Mouse (Mus musculus) CH12.LX (cell line): ENCODE results near the gene Gm17455.

ENCODE experiments used
- CTCF ChIP-seq, 2 experiments: IDR thresholded peaks in 1 of 2; conservative IDR thresholded peaks in 1 of 2; 2 replicates each; pipeline ENCODE4 v1.5.1; 2011 to 2012; ENCODE audit warnings: low read depth in 2 of 2, low read length in 2 of 2, improper control_type of control experiment in 1 of 2, inconsistent platforms in 1 of 2, mild to moderate bottlenecking in 1 of 2, moderate library complexity in 1 of 2
- EP300 ChIP-seq: IDR thresholded peaks from 2 replicates; pipeline ENCODE4 v1.6.1; 2011; ENCODE audit warnings: low read length, improper control_type of control experiment
- JUND ChIP-seq: conservative IDR thresholded peaks from 2 replicates; pipeline ENCODE4 v1.6.1; 2011; ENCODE audit warnings: low read depth, low read length, improper control_type of control experiment
- MAX ChIP-seq: IDR thresholded peaks from 2 replicates; pipeline ENCODE4 v1.6.1; 2011; ENCODE audit warnings: low read length, improper control_type of control experiment
- MAZ ChIP-seq: IDR thresholded peaks from 2 replicates; pipeline ENCODE4 v1.6.1; 2012; ENCODE audit warnings: low read depth, mild to moderate bottlenecking, inconsistent platforms, low read length, improper control_type of control experiment, moderate library complexity
- MEF2A ChIP-seq: IDR thresholded peaks from 2 replicates; pipeline ENCODE4 v1.6.1; 2014; ENCODE audit warnings: low read depth, mild to moderate bottlenecking, inconsistent platforms, low read length, improper control_type of control experiment, borderline replicate concordance
- NRF1 ChIP-seq: IDR thresholded peaks from 2 replicates; pipeline ENCODE4 v1.6.1; 2014; ENCODE audit warnings: low read depth, mild to moderate bottlenecking, inconsistent platforms, low read length, improper control_type of control experiment, moderate library complexity
- POLR2A ChIP-seq: IDR thresholded peaks from 2 replicates; pipeline ENCODE4 v1.6.1; 2011; ENCODE audit warnings: low read depth, mild to moderate bottlenecking, improper control_type of control experiment, low read length
- POLR2AphosphoS2 ChIP-seq: IDR thresholded peaks from 2 replicates; pipeline ENCODE4 v1.6.1; 2011; ENCODE audit warnings: low read depth, low read length, improper control_type of control experiment
- RAD21 ChIP-seq: IDR thresholded peaks from 2 replicates; pipeline ENCODE4 v1.6.1; 2011; ENCODE audit warnings: low read depth, mild to moderate bottlenecking, low read length, improper control_type of control experiment, moderate library complexity
- TBP ChIP-seq: conservative IDR thresholded peaks from 2 replicates; pipeline ENCODE4 v1.6.1; 2011; ENCODE audit warnings: low read depth, low read length, improper control_type of control experiment
- TCF12 ChIP-seq: IDR thresholded peaks from 2 replicates; pipeline ENCODE4 v1.6.1; 2014; ENCODE audit warnings: low read depth, mild to moderate bottlenecking, inconsistent platforms, low read length, improper control_type of control experiment
- USF1 ChIP-seq: IDR thresholded peaks from 2 replicates; pipeline ENCODE4 v1.6.1; 2014; ENCODE audit warnings: low read depth, mild to moderate bottlenecking, inconsistent platforms, low read length, improper control_type of control experiment
- ZKSCAN1 ChIP-seq: IDR thresholded peaks from 2 replicates; pipeline ENCODE4 v1.6.1; 2012; ENCODE audit warnings: low read depth, inconsistent platforms, low read length, improper control_type of control experiment, borderline replicate concordance

DNA sequence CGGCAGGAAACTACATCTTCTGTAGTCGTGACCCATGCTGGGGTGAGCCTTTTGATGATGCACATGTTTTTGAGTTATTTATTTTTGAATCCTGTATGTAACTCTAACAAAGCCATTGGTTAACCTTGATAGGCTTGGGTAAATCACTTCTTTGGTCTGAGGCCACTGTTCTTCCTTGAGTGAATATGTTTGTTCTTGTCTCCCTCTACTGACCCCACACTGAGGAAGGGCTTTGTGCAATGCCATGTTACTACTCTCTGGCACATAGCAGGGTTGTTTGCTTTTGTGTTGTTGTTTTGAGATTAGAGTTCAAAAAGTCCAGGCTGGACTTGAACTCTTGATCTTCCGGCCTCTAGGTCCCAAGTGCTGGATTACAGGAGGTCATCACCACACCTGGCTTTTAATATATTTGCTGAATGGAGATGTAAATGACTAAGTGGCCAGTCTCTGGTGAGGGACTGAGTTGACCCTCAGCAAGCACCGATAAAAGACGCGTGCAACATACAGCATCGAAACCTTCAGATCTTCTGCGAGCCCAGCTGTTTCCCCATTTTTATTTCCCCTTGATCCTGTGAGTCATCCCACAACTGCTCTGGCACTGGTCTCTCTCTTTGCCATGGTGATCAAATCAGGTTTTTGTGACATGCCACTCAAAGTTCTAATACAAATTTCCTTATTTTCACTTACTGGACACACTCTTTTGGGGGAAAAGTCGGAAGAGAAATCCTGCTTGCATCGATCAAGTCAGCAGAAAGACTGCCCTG lies 1.3 kb upstream of the Gm17455 start:
- TF ChIP-seq CTCF (conservative IDR thresholded peaks at IDR 0.05 in 1 of 2, IDR thresholded peaks at IDR 0.05 in 1 of 2; ENCODE audit: low read depth in 2 of 2, low read length in 2 of 2) = peak in 1 of 2 experiments; percentile 72; a peak in 2 of 4 replicates
- TF ChIP-seq MAX = no peak
- no peak for TF ChIP-seq EP300
- TF ChIP-seq TCF12 = no peak
- no peak for TF ChIP-seq USF1
- no peak for TF ChIP-seq POLR2AphosphoS2
- no peak for TF ChIP-seq ZKSCAN1
- no peak for TF ChIP-seq MAZ
- TF ChIP-seq JUND = no peak
- no peak for TF ChIP-seq MEF2A
- no peak for TF ChIP-seq TBP
- TF ChIP-seq RAD21 = peak; percentile 79
- no peak for TF ChIP-seq POLR2A
- no peak for TF ChIP-seq NRF1
